In the genomic region with DNA sequence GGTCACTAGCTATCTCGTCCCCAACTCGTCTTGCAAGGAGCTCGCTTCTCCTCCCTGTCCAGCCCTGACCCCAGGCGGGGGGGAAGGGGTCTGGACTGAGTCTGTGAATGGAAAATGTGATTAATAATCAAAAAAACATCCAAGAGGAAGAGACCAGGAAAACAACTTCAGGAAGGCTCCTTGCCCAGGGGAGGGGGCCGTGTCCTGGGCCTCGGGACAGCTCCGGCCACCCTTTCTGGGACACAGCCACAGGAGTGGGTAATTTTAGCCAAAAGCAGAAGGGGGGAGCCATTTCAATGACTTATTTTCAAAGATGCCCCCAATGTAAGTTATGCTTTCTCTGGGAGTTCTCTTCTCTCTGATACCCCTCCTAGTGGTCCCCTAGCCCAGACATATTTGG, we compare ENCODE assay signal across 15 mouse cellular contexts. TPM values are rescaled to one million over a fixed set of nuclear protein-coding genes. Genes with fewer than 3 reads are reported as not detected.
"Had no signal": no experiment of that assay in that cellular context is flagged by ENCODE, and none has a peak within 500 bp of the region (broad histone marks: within the 10 kb centered on the region; RNA-seq: fewer than 3 reads in every experiment).

Gene Gm13305 (minus strand): TSS at position 101 of the 400 bp plus-strand sequence.

RNA-seq across cellular contexts. Expression of gene Gm13305, which starts in this region (rescaled TPM):
- polyA plus RNA-seq: limb, embryonic 10.5 days; limb, embryonic 12.5 days; liver, embryonic 12.5 days; liver, embryonic 13.5 days; liver, embryonic 15.5 days; liver, embryonic 16.5 days; lung, embryonic 14.5 days; macrophage; midbrain, embryonic 10.5 days; midbrain, embryonic 11.5 days; midbrain, embryonic 13.5 days; midbrain, embryonic 14.5 days; midbrain, embryonic 15.5 days; midbrain, postnatal 0 days; myocyte had no signal
